Mouse (Mus musculus): ENCODE data around the gene Kif15. TPM values are rescaled to one million over a fixed set of nuclear protein-coding genes. Genes with fewer than 3 reads are reported as not detected.

The Kif15 gene
- total and polyA plus RNA-seq, 3 experiments, result 0.13 to 0.34 (median 0.21) TPM

DNA sequence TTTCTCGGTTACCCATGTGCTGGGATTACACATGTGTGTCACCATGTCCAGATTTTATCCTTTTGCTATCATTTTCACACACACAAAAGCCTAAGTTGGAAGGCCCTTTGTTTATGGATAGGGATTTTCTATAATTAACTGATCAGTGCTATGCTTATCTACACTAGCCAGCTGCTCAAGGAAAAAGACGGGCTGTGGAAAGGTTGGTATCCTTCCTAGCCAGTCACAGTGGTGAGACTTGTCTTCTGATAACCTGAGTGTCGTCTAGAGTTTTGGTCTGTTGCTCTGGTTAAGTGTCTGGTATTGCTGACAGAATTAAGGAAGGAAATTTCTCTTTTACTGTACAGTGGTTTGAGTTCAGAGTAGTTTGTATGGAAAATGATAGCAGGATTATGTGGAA, 21.9 kb upstream of the Kif15 start:
- 83% methylated on average over 3 of the region's 3 CpGs for WGBS
- Histone ChIP-seq H3K27ac (no peak overlapping the region), H3K27me3 (ENCODE audit: control insufficient read depth, insufficient read depth, low read length) (no peaks in the 10 kb centered on the region), H3K9ac (ENCODE audit: low read depth, low read length) (no peak overlapping the region), H3K4me3 (no peak overlapping the region), H3K4me1 (ENCODE audit: control insufficient read depth, insufficient read depth, low read length) (no peaks in the 10 kb centered on the region; the same call in 1 of the 2 replicates), H3K79me2 (replicated peaks; ENCODE audit: control insufficient read depth, insufficient read depth, low read length) (no peaks in the 10 kb centered on the region), H3K36me3 (ENCODE audit: control insufficient read depth, insufficient read depth, low read length) (peaks cover 6% of the 10 kb centered on the region)
- no peak for DNase-seq
- TF ChIP-seq EP300 (IDR thresholded peaks at IDR 0.05; ENCODE audit: insufficient read depth, low read depth, low read length) (no peak), CTCF (IDR thresholded peaks at IDR 0.05) (no peak), POLR2A (IDR thresholded peaks at IDR 0.05; ENCODE audit: insufficient read depth, low read depth, low read length) (no peak)
- intact Hi-C loops (cut with DNase I), result no loop called here

DNA sequence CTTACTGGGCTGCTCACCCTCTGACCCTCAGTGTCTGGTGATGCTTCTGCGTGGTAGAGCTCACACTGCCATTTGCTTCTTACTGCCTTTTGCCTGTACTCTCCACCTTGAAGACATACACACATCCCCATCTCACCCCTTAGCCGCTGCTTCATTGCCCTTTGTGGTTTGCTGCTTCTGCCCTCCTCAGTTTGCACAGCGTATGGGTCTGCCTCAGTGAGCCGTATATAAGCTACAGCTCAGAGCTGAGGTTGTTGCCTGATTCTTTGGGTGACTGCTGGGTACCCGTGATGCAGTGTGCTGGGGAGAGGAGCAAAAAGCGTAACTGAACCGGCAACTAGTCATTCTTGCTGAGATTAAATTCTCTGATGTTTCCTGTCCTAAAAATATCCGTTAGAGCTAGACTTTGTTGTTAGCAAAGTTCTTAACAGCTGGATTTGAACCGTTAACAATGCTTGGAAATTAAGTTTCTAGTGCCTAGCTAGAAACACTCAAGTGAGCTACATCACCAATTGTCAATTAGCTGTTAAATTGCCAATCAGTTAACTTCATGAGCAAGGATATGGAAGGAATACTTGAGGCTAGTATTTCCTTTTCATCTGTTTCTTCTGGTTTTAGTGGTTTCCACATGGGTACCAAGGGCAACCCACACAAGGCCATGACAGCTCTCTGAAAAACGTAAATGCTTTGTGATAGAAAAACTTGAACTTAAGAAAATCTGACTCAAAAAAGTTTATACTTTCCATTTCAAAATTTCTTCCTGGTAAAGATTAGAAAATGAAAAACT, 47.8 kb downstream of the Kif15 start:
- 88% methylated on average over 10 of the region's 10 CpGs for WGBS
- Histone ChIP-seq H3K4me3 (no peak overlapping the region), H3K79me2 (replicated peaks; ENCODE audit: control insufficient read depth, insufficient read depth, low read length) (no peaks in the 10 kb centered on the region), H3K27ac (no peak overlapping the region), H3K27me3 (ENCODE audit: control insufficient read depth, insufficient read depth, low read length) (no peaks in the 10 kb centered on the region), H3K36me3 (ENCODE audit: control insufficient read depth, insufficient read depth, low read length) (no peaks in the 10 kb centered on the region), H3K9ac (ENCODE audit: low read depth, low read length) (no peak overlapping the region), H3K4me1 (ENCODE audit: control insufficient read depth, insufficient read depth, low read length) (no peaks in the 10 kb centered on the region)
- intact Hi-C loops (cut with DNase I), result no loop called here
- DNase-seq, result no peak
- no peak for TF ChIP-seq CTCF (IDR thresholded peaks at IDR 0.05)
- TF ChIP-seq POLR2A (IDR thresholded peaks at IDR 0.05; ENCODE audit: insufficient read depth, low read depth, low read length), result no peak
- TF ChIP-seq EP300 (IDR thresholded peaks at IDR 0.05; ENCODE audit: insufficient read depth, low read depth, low read length), result no peak

- intact Hi-C loops (cut with DNase I), result no loop called here
- 89% methylated on average over 4 of the region's 4 CpGs for WGBS
- Histone ChIP-seq H3K79me2 (replicated peaks; ENCODE audit: control insufficient read depth, insufficient read depth, low read length) (no peaks in the 10 kb centered on the region), H3K4me1 (ENCODE audit: control insufficient read depth, insufficient read depth, low read length) (no peaks in the 10 kb centered on the region), H3K27ac (no peak overlapping the region), H3K36me3 (ENCODE audit: control insufficient read depth, insufficient read depth, low read length) (no peaks in the 10 kb centered on the region), H3K9ac (ENCODE audit: low read depth, low read length) (no peak overlapping the region), H3K27me3 (ENCODE audit: control insufficient read depth, insufficient read depth, low read length) (no peaks in the 10 kb centered on the region), H3K4me3 (no peak overlapping the region)
- no peak for DNase-seq
- no peak for TF ChIP-seq CTCF (IDR thresholded peaks at IDR 0.05)
- no peak for TF ChIP-seq EP300 (IDR thresholded peaks at IDR 0.05; ENCODE audit: insufficient read depth, low read depth, low read length)
- TF ChIP-seq POLR2A (IDR thresholded peaks at IDR 0.05; ENCODE audit: insufficient read depth, low read depth, low read length), result no peak
Observed at GRCm38 (mm10) chr9:122999193-122999586, 48.3 kb downstream of the Kif15 start.

- H3K4me1 ChIP-seq (ENCODE audit: control insufficient read depth, insufficient read depth, low read length), result no peaks in the 10 kb centered on the region
- H3K9ac ChIP-seq (ENCODE audit: low read depth, low read length), result no peak overlapping the region
- 92% methylated on average over 2 of the region's 2 CpGs for WGBS
- no peaks in the 10 kb centered on the region for H3K36me3 ChIP-seq (ENCODE audit: control insufficient read depth, insufficient read depth, low read length)
- DNase-seq, result no peak
- no peak overlapping the region for H3K27ac ChIP-seq
- no peaks in the 10 kb centered on the region for H3K27me3 ChIP-seq (ENCODE audit: control insufficient read depth, insufficient read depth, low read length)
- intact Hi-C loops (cut with DNase I), result no loop called here
- TF ChIP-seq CTCF (IDR thresholded peaks at IDR 0.05) (no peak), EP300 (IDR thresholded peaks at IDR 0.05; ENCODE audit: insufficient read depth, low read depth, low read length) (no peak), POLR2A (IDR thresholded peaks at IDR 0.05; ENCODE audit: insufficient read depth, low read depth, low read length) (no peak)
- no peaks in the 10 kb centered on the region for H3K79me2 ChIP-seq (replicated peaks; ENCODE audit: control insufficient read depth, insufficient read depth, low read length)
- no peak overlapping the region for H3K4me3 ChIP-seq
Observed at GRCm38 (mm10) chr9:123004718-123005117, 53.9 kb downstream of the Kif15 start.

- H3K36me3 ChIP-seq (ENCODE audit: control insufficient read depth, insufficient read depth, low read length), result no peaks in the 10 kb centered on the region
Observed at GRCm38 (mm10) chr9:123006071-123006470, 55.2 kb downstream of the Kif15 start.

DNA sequence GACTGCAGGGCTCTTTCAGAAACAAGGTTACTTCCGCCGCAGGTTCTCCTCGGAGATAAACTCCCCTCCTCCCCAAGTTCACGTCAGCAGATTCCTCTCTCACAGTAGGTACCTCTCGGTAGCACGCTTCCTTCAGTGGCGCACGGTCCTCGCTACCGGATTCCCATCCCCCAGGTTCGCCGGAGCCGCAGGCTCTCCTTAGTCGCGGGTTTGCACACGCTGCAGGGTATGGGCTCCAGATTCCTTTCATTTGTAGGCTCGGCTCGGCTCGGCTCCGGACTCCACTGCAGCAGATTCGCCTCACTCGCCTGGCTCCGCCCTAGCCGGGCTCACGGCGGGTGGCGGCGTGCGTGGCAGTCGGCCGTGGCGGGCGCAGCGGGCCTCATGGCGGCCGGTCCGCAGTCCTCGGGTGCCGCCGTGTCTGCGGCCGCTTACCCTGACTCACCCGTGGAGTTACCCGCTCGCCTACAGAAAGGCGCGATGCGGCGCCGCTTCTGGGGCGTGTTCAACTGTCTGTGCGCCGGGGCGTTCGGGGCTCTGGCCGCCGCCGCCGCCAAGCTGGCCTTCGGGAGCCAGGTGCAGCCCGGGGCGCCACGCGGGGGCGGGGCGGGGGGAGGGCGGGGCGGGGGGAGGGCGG, 70.3 kb downstream of the Kif15 start, which contains the start of gene Tmem42:
Tmem42 (plus strand) TSS at position 332 of the 637 bp plus-strand sequence.
- peak within 1 kb of the TSS; percentile 90 for H3K9ac ChIP-seq (ENCODE audit: low read depth, low read length)
- WGBS, result under 1% methylated on average over 66 of the region's 69 CpGs
- no peaks in the 10 kb centered on the region for H3K79me2 ChIP-seq (replicated peaks; ENCODE audit: control insufficient read depth, insufficient read depth, low read length)
- peak within 1 kb of the TSS; percentile 91 for H3K27ac ChIP-seq
- no peaks in the 10 kb centered on the region for H3K36me3 ChIP-seq (ENCODE audit: control insufficient read depth, insufficient read depth, low read length)
- intact Hi-C loops (cut with DNase I), result loop anchor here (1.0 to 5.0 kb wide), 3 partner anchors 69 to 216 kb away; partner anchors contain the start of genes 1110059G10Rik, Exosc7, Kif15 and Tcaim
- TF ChIP-seq CTCF (IDR thresholded peaks at IDR 0.05), result no peak
- TF ChIP-seq POLR2A (IDR thresholded peaks at IDR 0.05; ENCODE audit: insufficient read depth, low read depth, low read length), result no peak
- no peak for TF ChIP-seq EP300 (IDR thresholded peaks at IDR 0.05; ENCODE audit: insufficient read depth, low read depth, low read length)
- peaks cover 4% of the 10 kb centered on the region for H3K4me1 ChIP-seq (ENCODE audit: control insufficient read depth, insufficient read depth, low read length)
- H3K4me3 ChIP-seq, result peak within 1 kb of the TSS; percentile 60
- H3K27me3 ChIP-seq (ENCODE audit: control insufficient read depth, insufficient read depth, low read length), result no peaks in the 10 kb centered on the region
- DNase-seq, result peak; percentile 89 to 93

More at GRCm38 (mm10) chr9:123006071-123006470, 55.2 kb downstream of the Kif15 start:
- no peaks in the 10 kb centered on the region for H3K4me1 ChIP-seq (ENCODE audit: control insufficient read depth, insufficient read depth, low read length)
- H3K4me3 ChIP-seq, result no peak overlapping the region
- no peak for DNase-seq
- TF ChIP-seq POLR2A (IDR thresholded peaks at IDR 0.05; ENCODE audit: insufficient read depth, low read depth, low read length) (no peak), EP300 (IDR thresholded peaks at IDR 0.05; ENCODE audit: insufficient read depth, low read depth, low read length) (no peak), CTCF (IDR thresholded peaks at IDR 0.05) (peak; percentile 61)
- H3K79me2 ChIP-seq (replicated peaks; ENCODE audit: control insufficient read depth, insufficient read depth, low read length), result no peaks in the 10 kb centered on the region
- no peak overlapping the region for H3K9ac ChIP-seq (ENCODE audit: low read depth, low read length)
- no peaks in the 10 kb centered on the region for H3K27me3 ChIP-seq (ENCODE audit: control insufficient read depth, insufficient read depth, low read length)
- H3K27ac ChIP-seq, result no peak overlapping the region
- intact Hi-C loops (cut with DNase I), result no loop called here
- 85% methylated on average over 6 of the region's 6 CpGs for WGBS
